Mouse (Mus musculus): ENCODE data around the gene Ncstn. TPM values are rescaled to one million over a fixed set of nuclear protein-coding genes. Genes with fewer than 3 reads are reported as not detected.
A peak's percentile ranks its signal among the peaks of the same experiment; 100 is the strongest.

The Ncstn gene
- polyA plus RNA-seq (2012; rRNA removed), result 108 and 149 TPM in 2 replicates

- WGBS, result under 1% methylated on average over 40 of the region's 40 CpGs
- DNase-seq (ENCODE audit: low read depth, low spot score), result peak; percentile 80
These were observed at the start of gene Ncstn, which contains the start of gene Copa for GRCm38 (mm10) chr1:172082101-172082898. Gene Ncstn, minus strand, starts transcription at chr1:172082795. Gene Copa, plus strand, starts transcription at chr1:172082529.

GRCm38 (mm10) chr1:172132319-172132718 is 49.7 kb upstream of the Ncstn start:
- DNase-seq (ENCODE audit: low read depth, low spot score), result no peak
- 80% methylated on average over 7 of the region's 7 CpGs for WGBS

GRCm38 (mm10) chr1:172129780-172130179 is 47.2 kb upstream of the Ncstn start:
- DNase-seq (ENCODE audit: low read depth, low spot score), result no peak

GRCm38 (mm10) chr1:172129108-172129507 is 46.5 kb upstream of the Ncstn start:
- 44% methylated on average over 2 of the region's 2 CpGs for WGBS
- DNase-seq (ENCODE audit: low read depth, low spot score), result no peak

More at GRCm38 (mm10) chr1:172129780-172130179, 47.2 kb upstream of the Ncstn start:
- 97% methylated on average over 5 of the region's 5 CpGs for WGBS

GRCm38 (mm10) chr1:172128563-172128962 is 46.0 kb upstream of the Ncstn start:
- WGBS, result 94% methylated on average over 15 of the region's 15 CpGs

GRCm38 (mm10) chr1:172127487-172127886 is 44.9 kb upstream of the Ncstn start:
- 18% methylated on average over 5 of the region's 5 CpGs for WGBS
- DNase-seq (ENCODE audit: low read depth, low spot score), result no peak

More at GRCm38 (mm10) chr1:172128563-172128962, 46.0 kb upstream of the Ncstn start:
- DNase-seq (ENCODE audit: low read depth, low spot score), result no peak

- DNase-seq (ENCODE audit: low read depth, low spot score), result no peak
- WGBS, result 1% methylated on average over 42 of the region's 42 CpGs
These were observed 44.1 kb upstream of the Ncstn start, which contains the start of gene Pex19 for GRCm38 (mm10) chr1:172126376-172127347. Gene Pex19, plus strand, starts transcription at chr1:172126755.

- 70% methylated on average over 6 of the region's 6 CpGs for WGBS
- DNase-seq (ENCODE audit: low read depth, low spot score), result no peak
These were observed 42.0 kb upstream of the Ncstn start for GRCm38 (mm10) chr1:172124572-172124971.

GRCm38 (mm10) chr1:172122671-172123070 is 40.1 kb upstream of the Ncstn start:
- 56% methylated on average over 2 of the region's 2 CpGs for WGBS

GRCm38 (mm10) chr1:172119720-172120119 is 37.1 kb upstream of the Ncstn start:
- WGBS, result 33% methylated on average over 3 of the region's 3 CpGs
- DNase-seq (ENCODE audit: low read depth, low spot score), result no peak

More at GRCm38 (mm10) chr1:172122671-172123070, 40.1 kb upstream of the Ncstn start:
- no peak for DNase-seq (ENCODE audit: low read depth, low spot score)

GRCm38 (mm10) chr1:172119100-172119499 is 36.5 kb upstream of the Ncstn start:
- 69% methylated on average over 6 of the region's 6 CpGs for WGBS
- no peak for DNase-seq (ENCODE audit: low read depth, low spot score)

GRCm38 (mm10) chr1:172116948-172117347 is 34.4 kb upstream of the Ncstn start:
- WGBS, result 91% methylated on average over 5 of the region's 5 CpGs
- no peak for DNase-seq (ENCODE audit: low read depth, low spot score)

GRCm38 (mm10) chr1:172107777-172108477 is 25.3 kb upstream of the Ncstn start:
- DNase-seq (ENCODE audit: low read depth, low spot score), result no peak
- WGBS, result 84% methylated on average over 10 of the region's 10 CpGs

- no peak for DNase-seq (ENCODE audit: low read depth, low spot score)
- WGBS, result 38% methylated on average over 11 of the region's 11 CpGs
These were observed 22.5 kb upstream of the Ncstn start for GRCm38 (mm10) chr1:172105101-172105500.

- DNase-seq (ENCODE audit: low read depth, low spot score), result no peak
- 73% methylated on average over 4 of the region's 4 CpGs for WGBS
These were observed 21.0 kb upstream of the Ncstn start for GRCm38 (mm10) chr1:172103619-172104018.

GRCm38 (mm10) chr1:172099325-172100033 is 16.9 kb upstream of the Ncstn start:
- WGBS, result 39% methylated on average over 6 of the region's 6 CpGs
- peak; percentile 71 for DNase-seq (ENCODE audit: low read depth, low spot score)

GRCm38 (mm10) chr1:172095202-172095601 is 12.6 kb upstream of the Ncstn start:
- no peak for DNase-seq (ENCODE audit: low read depth, low spot score)
- 77% methylated on average over 6 of the region's 6 CpGs for WGBS

GRCm38 (mm10) chr1:172094295-172094694 is 11.7 kb upstream of the Ncstn start:
- no peak for DNase-seq (ENCODE audit: low read depth, low spot score)

GRCm38 (mm10) chr1:172093522-172093921 is 10.9 kb upstream of the Ncstn start:
- no peak for DNase-seq (ENCODE audit: low read depth, low spot score)
- 47% methylated on average over 3 of the region's 3 CpGs for WGBS
